ENCODE assay signal across 10 mouse cellular contexts in genomic region chr5:75118840-75119239, GRCm38 (mm10). TPM values are rescaled to one million over a fixed set of nuclear protein-coding genes. Genes with fewer than 3 reads are reported as not detected.
DNase-seq lines count a peak whose midpoint lies in the region; ATAC-seq and TF ChIP-seq lines count a peak whose summit lies in the region.
"Had no signal": no experiment of that assay in that cellular context is flagged by ENCODE, and none has a peak within 500 bp of the region (broad histone marks: within the 10 kb centered on the region; RNA-seq: fewer than 3 reads in every experiment).

No protein-coding gene starts in this region.

- H3K27me3 ChIP-seq in midbrain, embryonic 11.5 days (ENCODE audit: control insufficient read depth, insufficient read depth, low read length): no peaks in the 10 kb centered on the region
- no peaks in the 10 kb centered on the region for H3K27me3 ChIP-seq in midbrain, embryonic 15.5 days (replicated peaks)
- no peaks in the 10 kb centered on the region for H3K27me3 ChIP-seq in liver, embryonic 14.5 days (ENCODE audit: control insufficient read depth, insufficient read depth, low read length)

- no peaks in the 10 kb centered on the region for H3K9me3 ChIP-seq in midbrain, embryonic 11.5 days (ENCODE audit: control insufficient read depth, low read length)
- H3K9me3 ChIP-seq in midbrain, embryonic 15.5 days: no peaks in the 10 kb centered on the region
- no peaks in the 10 kb centered on the region for H3K9me3 ChIP-seq in liver, embryonic 14.5 days (ENCODE audit: control insufficient read depth, low read length)

- no peak overlapping the region for H3K4me2 ChIP-seq in midbrain, embryonic 11.5 days
- H3K4me2 ChIP-seq in midbrain, embryonic 15.5 days: no peak overlapping the region
- no peak overlapping the region for H3K4me2 ChIP-seq in liver, embryonic 14.5 days (ENCODE audit: low read depth)

- H3K4me1 ChIP-seq in midbrain, embryonic 11.5 days (ENCODE audit: control insufficient read depth, insufficient read depth, low read length): no peaks in the 10 kb centered on the region
- H3K4me1 ChIP-seq in midbrain, embryonic 15.5 days: no peaks in the 10 kb centered on the region
- H3K4me1 ChIP-seq in liver, embryonic 14.5 days (replicated peaks; ENCODE audit: control insufficient read depth in 2 of 2, insufficient read depth in 2 of 2, low read length in 1 of 2): no peaks in the 10 kb centered on the region

- 61% methylated on average over 7 of the region's 7 CpGs for WGBS in midbrain, embryonic 11.5 days
- WGBS in midbrain, embryonic 15.5 days: 68% methylated on average over 7 of the region's 7 CpGs
- 53% methylated on average over 7 of the region's 7 CpGs for WGBS in liver, embryonic 14.5 days (ENCODE audit: insufficient replicate concordance)

- peak; percentile 12 to 50 for DNase-seq in adrenal gland, adult (ENCODE audit: inconsistent age in 2 of 2, low spot score in 1 of 2)
- no peak for DNase-seq in adrenal gland, adult 8-10 months
- DNase-seq in midbrain, embryonic 11.5 days (ENCODE audit: low spot score, missing footprints): peak; percentile 86
- DNase-seq in liver, embryonic 14.5 days (ENCODE audit: low read depth in 3 of 3, low spot score in 3 of 3): peak in 1 of 3 experiments; percentile 2
- DNase-seq in yolk sac, embryonic 10.5 days (ENCODE audit: low spot score): peak; percentile 30
- no peak for DNase-seq in left cerebral cortex, adult 18-20 months (ENCODE audit: low spot score in 2 of 2)
- no peak for DNase-seq in right cerebral cortex, adult 18-20 months

- H3K4me3 ChIP-seq in midbrain, embryonic 11.5 days (ENCODE audit: low read depth, low read length): no peak overlapping the region
- no peak overlapping the region for H3K4me3 ChIP-seq in midbrain, embryonic 15.5 days
- H3K4me3 ChIP-seq in liver, embryonic 14.5 days (ENCODE audit: insufficient read depth in 1 of 2, low read depth in 2 of 2, low read length in 2 of 2): no peak overlapping the region
- H3K4me3 ChIP-seq: myocyte had no signal

- no peak overlapping the region for H3K27ac ChIP-seq in midbrain, embryonic 11.5 days (ENCODE audit: low read depth, low read length)
- no peak overlapping the region for H3K27ac ChIP-seq in midbrain, embryonic 15.5 days
- H3K27ac ChIP-seq in liver, embryonic 14.5 days: no peak overlapping the region

- H3K9ac ChIP-seq in midbrain, embryonic 11.5 days (ENCODE audit: low read length): no peak overlapping the region
- H3K9ac ChIP-seq in midbrain, embryonic 15.5 days: no peak overlapping the region
- no peak overlapping the region for H3K9ac ChIP-seq in liver, embryonic 14.5 days (replicated peaks)

- H3K36me3 ChIP-seq in midbrain, embryonic 11.5 days (ENCODE audit: control insufficient read depth, insufficient read depth, low read length): no peaks in the 10 kb centered on the region
- H3K36me3 ChIP-seq in midbrain, embryonic 15.5 days (replicated peaks): no peaks in the 10 kb centered on the region
- no peaks in the 10 kb centered on the region for H3K36me3 ChIP-seq in liver, embryonic 14.5 days (replicated peaks; ENCODE audit: control insufficient read depth, insufficient read depth, low read depth)

- peak; percentile 81 for TF ChIP-seq CTCF in liver, embryonic 14.5 days (IDR thresholded peaks at IDR 0.05; ENCODE audit: low read depth)

- TF ChIP-seq EP300 in liver, embryonic 14.5 days (IDR thresholded peaks at IDR 0.05; ENCODE audit: low read depth): no peak

- no peak for ATAC-seq in midbrain, embryonic 11.5 days (ENCODE audit: low FRiP score)
- no peak for ATAC-seq in midbrain, embryonic 15.5 days (replicated peaks)
- no peak for ATAC-seq in liver, embryonic 14.5 days (ENCODE audit: insufficient read depth)

RNA-seq across cellular contexts. Expression of gene Pdgfra, which starts 33.3 kb away (rescaled TPM):
- total RNA-seq in adrenal gland, adult 8-10 months (2022): 10 to 100 TPM; 40.5 to 55.6 (median 45.9) TPM
- polyA plus RNA-seq in midbrain, embryonic 11.5 days (2014; fragmentation: Nextera tagmentation; extraction: Ambion mirVana): 18.2 and 22.0 TPM in 2 replicates
- polyA plus RNA-seq in midbrain, embryonic 15.5 days (2015; fragmentation: Nextera tagmentation; extraction: Ambion mirVana): 11.1 and 11.3 TPM in 2 replicates
- polyA plus RNA-seq in liver, embryonic 14.5 days (2012; rRNA removed): 0.86 and 1.6 TPM in 2 replicates
- polyA plus RNA-seq in liver, embryonic 14.5 days (2014; fragmentation: Nextera tagmentation; extraction: Ambion mirVana): 1.2 and 1.8 TPM in 2 replicates
- 10 to 100 TPM; 29.3 to 30.0 TPM for total RNA-seq in left cerebral cortex, adult 18-20 months (2021)

RNA-seq across cellular contexts. Expression of gene Gsx2, which starts 43.4 kb away (rescaled TPM):
- total RNA-seq in adrenal gland, adult 8-10 months (2022): not detected
- polyA plus RNA-seq in midbrain, embryonic 11.5 days (2014; fragmentation: Nextera tagmentation; extraction: Ambion mirVana): 1.1 and 1.8 TPM in 2 replicates
- polyA plus RNA-seq in midbrain, embryonic 15.5 days (2015; fragmentation: Nextera tagmentation; extraction: Ambion mirVana): 0.32 and 0.54 TPM in 2 replicates
- polyA plus RNA-seq in liver, embryonic 14.5 days (2012; rRNA removed): not detected in 2 replicates
- not detected in 2 replicates for polyA plus RNA-seq in liver, embryonic 14.5 days (2014; fragmentation: Nextera tagmentation; extraction: Ambion mirVana)
- total RNA-seq in left cerebral cortex, adult 18-20 months (2021): under 1 TPM in 1 of 2 experiments, not detected in 1; 0.33 TPM
- polyA plus RNA-seq: heart, postnatal 0 days; myocyte had no signal

Comparison
In these comparisons a context has a peak if more than half of its experiments do, and no peak if none do; other contexts are left out.
1. DNase-seq: peak in adrenal gland, adult (2 of 2), midbrain, embryonic 11.5 days (single experiment) and yolk sac, embryonic 10.5 days (single experiment); none in adrenal gland, adult 8-10 months (single experiment), left cerebral cortex, adult 18-20 months (0 of 2) and right cerebral cortex, adult 18-20 months (single experiment).